Mouse (Mus musculus) heart, postnatal 0 days (tissue): ENCODE measurements at regions not wholly inside any gene's neighbourhood (a gene's known extent, or its start where the extent isn't known, plus 50 kb on each side); places are given as distances from the start of the nearest gene placed in this dataset.

Source experiments
- ATAC-seq: fragments of 200-750 bp; cut with Nextera tagmentation; 2 replicates; pipeline ENCODE4 v1.8.0; 2017; ENCODE audit warnings: low read depth, moderate number of reproducible peaks, moderate library complexity; ENCODE audit not compliant: insufficient read depth
- DNase-seq: peaks from one replicate; pipeline ENCODE4 v3.0.0-alpha.2; 2016; ENCODE audit warnings: low spot score
- H3K27ac ChIP-seq: fragments of 300-500 bp; sonication (generic); 2 replicates; pipeline ENCODE4 v1.5.1; 2014; ENCODE audit warnings: low read depth, mild to moderate bottlenecking
- H3K27me3 ChIP-seq: fragments of 300-500 bp; sonication (generic); 2 replicates; pipeline ENCODE4 v1.6.1; 2014; ENCODE audit warnings: low read length, mixed read lengths; ENCODE audit not compliant: control insufficient read depth, insufficient read depth
- H3K36me3 ChIP-seq: fragments of 300-500 bp; sonication (generic); replicated peaks from 2 replicates; pipeline ENCODE4 v1.6.1; 2014; ENCODE audit warnings: low read length, mixed read lengths; ENCODE audit not compliant: control insufficient read depth, insufficient read depth
- H3K4me1 ChIP-seq: fragments of 300-500 bp; sonication (generic); 2 replicates; pipeline ENCODE4 v1.6.1; 2014; ENCODE audit warnings: antibody characterized with exemption; ENCODE audit not compliant: control insufficient read depth, insufficient read depth
- H3K4me2 ChIP-seq: fragments of 300-500 bp; sonication (generic); 2 replicates; pipeline ENCODE4 v1.6.1; 2014; ENCODE audit warnings: low read depth, mild to moderate bottlenecking, low read length, moderate library complexity
- H3K4me3 ChIP-seq: fragments of 300-500 bp; sonication (generic); 2 replicates; pipeline ENCODE4 v1.5.1; 2014; ENCODE audit warnings: low read depth, low read length
- H3K9ac ChIP-seq: fragments of 300-500 bp; sonication (generic); replicated peaks from 2 replicates; pipeline ENCODE4 v1.6.1; 2014; ENCODE audit warnings: low read depth, low read length, mixed read lengths
- H3K9me3 ChIP-seq: fragments of 300-500 bp; sonication (generic); replicated peaks from 2 replicates; pipeline ENCODE4 v1.6.1; 2016; ENCODE audit warnings: low read length; ENCODE audit not compliant: control insufficient read depth
- CTCF ChIP-seq: IDR thresholded peaks from 2 replicates; pipeline ENCODE4 v1.5.1; 2016; ENCODE audit warnings: antibody characterized with exemption, control low read depth, low read depth
- EP300 ChIP-seq: IDR thresholded peaks from 2 replicates; pipeline ENCODE4 v1.6.1; 2016; ENCODE audit warnings: antibody characterized with exemption, low read depth
- WGBS: fragments of 180-500 bp; shearing (Covaris S2); extraction: QIAGEN DNeasy Blood & Tissue Kit; methylation state at CpG from one replicate; pipeline ENCODE4 v1.1.7; 2014; 5-methylcytosine and 5-hydroxymethylcytosine counted together

DNA sequence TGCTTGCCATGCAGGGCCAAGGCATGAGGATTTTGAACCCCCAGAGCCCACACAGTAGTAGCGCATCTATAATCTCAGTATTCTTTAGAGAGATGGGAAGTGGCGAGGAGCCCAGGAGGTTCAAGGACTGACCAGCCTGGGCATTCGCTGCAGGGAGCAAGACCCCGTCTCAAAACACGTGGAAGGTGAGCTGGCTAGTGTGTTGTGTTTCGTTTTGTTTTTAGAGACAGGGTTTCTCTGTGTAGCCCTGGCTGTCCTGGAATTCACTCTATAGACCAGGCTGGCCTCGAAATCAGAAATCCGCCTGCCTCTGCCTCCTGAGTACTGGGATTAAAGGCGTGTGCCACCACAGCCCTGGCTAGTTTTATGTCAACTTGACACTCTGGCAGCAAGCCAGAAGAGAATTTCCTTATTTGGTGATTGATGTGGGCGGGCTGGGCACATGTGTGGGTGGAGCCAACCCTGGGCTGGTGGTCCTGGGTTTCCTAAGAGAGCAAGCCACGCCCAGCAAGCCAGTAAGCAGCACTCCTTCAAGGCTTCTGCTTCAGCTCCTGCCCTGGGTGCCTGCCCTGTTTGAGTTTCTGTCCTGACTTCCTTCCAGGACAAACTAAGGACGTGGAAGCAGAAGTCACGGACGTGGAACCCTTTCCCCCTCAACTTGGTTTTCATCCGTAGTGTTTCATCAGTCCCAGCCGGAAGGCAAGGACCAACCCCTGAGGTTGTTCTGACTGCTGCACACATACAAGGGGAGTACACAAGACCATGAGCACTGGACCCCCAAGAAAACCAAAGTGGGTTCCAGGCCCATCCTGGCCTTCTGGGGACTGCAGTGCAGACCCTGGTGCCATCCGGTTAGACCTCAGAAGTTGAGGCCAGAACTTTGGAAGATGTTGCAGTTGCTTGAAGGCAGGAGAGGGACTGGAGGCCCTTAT lies 96.4 kb downstream of the Cstad start:
- no peak overlapping the region for H3K4me2 ChIP-seq
- no peak for ATAC-seq

DNA sequence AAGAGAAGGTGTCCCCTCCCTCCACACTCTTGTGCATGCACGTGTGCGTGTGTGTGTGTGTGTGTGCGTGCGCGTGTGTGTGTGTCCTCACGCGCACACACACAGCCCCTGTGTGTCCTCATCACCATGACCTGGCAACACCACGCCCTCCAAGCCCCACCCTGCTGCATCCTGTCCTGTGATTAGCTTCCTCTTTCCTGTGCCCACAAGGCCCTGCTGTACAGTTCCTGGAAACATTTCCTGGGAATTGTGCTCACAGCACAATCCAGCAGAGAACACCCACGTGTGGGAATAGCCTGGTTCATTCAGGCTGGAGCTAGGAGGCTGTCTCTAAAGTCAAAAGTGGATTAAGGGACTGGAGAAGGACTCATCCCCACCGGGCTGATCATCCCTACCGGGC lies 95.5 kb downstream of the Cstad start:
- H3K36me3 ChIP-seq = no peaks in the 10 kb centered on the region
- no peak overlapping the region for H3K4me2 ChIP-seq
- peak overlapping the region; percentile 75 for H3K27ac ChIP-seq
- no peaks in the 10 kb centered on the region for H3K27me3 ChIP-seq
- H3K4me1 ChIP-seq = peaks cover 45% of the 10 kb centered on the region
- H3K9ac ChIP-seq = no peak overlapping the region
- DNase-seq (peak; percentile 77), ATAC-seq (peak; percentile 37)
- H3K4me3 ChIP-seq = no peak overlapping the region
- WGBS = 72% methylated on average over 11 of the region's 11 CpGs
- TF ChIP-seq EP300 (peak; percentile 74), CTCF (no peak)
- no peaks in the 10 kb centered on the region for H3K9me3 ChIP-seq

More for the DNA sequence above, 96.4 kb downstream of the Cstad start:
- no peak overlapping the region for H3K9ac ChIP-seq
- 86% methylated on average over 17 of the region's 17 CpGs for WGBS
- H3K9me3 ChIP-seq = no peaks in the 10 kb centered on the region
- peaks cover 42% of the 10 kb centered on the region for H3K4me1 ChIP-seq
- H3K27me3 ChIP-seq = no peaks in the 10 kb centered on the region
- H3K27ac ChIP-seq = peak overlapping the region; percentile 75
- H3K36me3 ChIP-seq = no peaks in the 10 kb centered on the region
- TF ChIP-seq CTCF (no peak), EP300 (no peak)
- H3K4me3 ChIP-seq = no peak overlapping the region
- no peak for DNase-seq

- no peaks in the 10 kb centered on the region for H3K9me3 ChIP-seq
- ATAC-seq = no peak
- TF ChIP-seq CTCF (no peak), EP300 (no peak)
- no peak overlapping the region for H3K4me3 ChIP-seq
- no peaks in the 10 kb centered on the region for H3K36me3 ChIP-seq
- no peak overlapping the region for H3K27ac ChIP-seq
- 84% methylated on average over 4 of the region's 4 CpGs for WGBS
- no peaks in the 10 kb centered on the region for H3K27me3 ChIP-seq
- H3K4me1 ChIP-seq = peaks cover 42% of the 10 kb centered on the region
- DNase-seq = no peak
- H3K9ac ChIP-seq = no peak overlapping the region
- H3K4me2 ChIP-seq = no peak overlapping the region
Observed at GRCm38 (mm10) chr2:30688402-30688801, 93.6 kb downstream of the Cstad start.

- TF ChIP-seq EP300 (no peak), CTCF (no peak)
- peak overlapping the region; percentile 65 for H3K27ac ChIP-seq
- ATAC-seq = no peak
- no peaks in the 10 kb centered on the region for H3K9me3 ChIP-seq
- H3K27me3 ChIP-seq = no peaks in the 10 kb centered on the region
- no peaks in the 10 kb centered on the region for H3K36me3 ChIP-seq
- H3K4me3 ChIP-seq = no peak overlapping the region
- WGBS = 17% methylated on average over 23 of the region's 23 CpGs
- peaks cover 39% of the 10 kb centered on the region for H3K4me1 ChIP-seq
- peak; percentile 30 for DNase-seq
- 0 out of 2 replicates have a peak overlapping the region, but pooled peaks have one; percentile 7 for H3K4me2 ChIP-seq
- H3K9ac ChIP-seq = 0 out of 2 replicates have a peak overlapping the region, but pooled peaks have one; percentile 16
Observed at GRCm38 (mm10) chr2:30687121-30687551, 92.3 kb downstream of the Cstad start.

DNA sequence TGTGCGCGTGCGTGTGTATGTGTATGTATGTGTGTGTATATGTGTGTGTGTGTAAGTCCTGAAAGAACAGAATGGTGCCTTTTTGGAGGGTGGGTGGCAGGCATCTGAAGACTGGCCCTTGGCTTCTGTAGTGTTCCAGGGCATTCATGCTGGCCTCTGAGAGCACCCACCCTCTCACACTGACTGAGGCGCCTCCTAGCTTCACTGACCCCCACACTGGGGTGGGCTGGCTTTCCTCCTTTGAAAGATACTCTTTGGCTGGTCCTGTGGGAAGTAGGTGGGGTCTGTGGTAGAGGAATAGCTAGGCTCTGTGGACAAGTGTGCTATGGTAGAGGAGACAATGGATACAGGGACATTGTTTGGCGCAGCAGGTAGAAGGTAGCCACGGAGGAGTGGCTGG lies 91.5 kb downstream of the Cstad start:
- Histone ChIP-seq H3K36me3 (no peaks in the 10 kb centered on the region), H3K27me3 (no peaks in the 10 kb centered on the region), H3K9ac (no peak overlapping the region), H3K27ac (peak overlapping the region; percentile 43; the same call in 1 of the 2 replicates), H3K4me3 (no peak overlapping the region), H3K4me2 (no peak overlapping the region), H3K4me1 (peaks cover 35% of the 10 kb centered on the region), H3K9me3 (no peaks in the 10 kb centered on the region)
- no peak for DNase-seq
- 77% methylated on average over 6 of the region's 6 CpGs for WGBS
- no peak for ATAC-seq
- no peak for TF ChIP-seq EP300
- no peak for TF ChIP-seq CTCF
